Mouse (Mus musculus) forebrain, embryonic 10.5 days (tissue): ENCODE measurements at regions not wholly inside any gene's neighbourhood (a gene's known extent, or its start where the extent isn't known, plus 50 kb on each side); places are given as distances from the start of the nearest gene placed in this dataset.
A peak's percentile ranks its signal among the peaks of the same experiment; 100 is the strongest.

Experiments used
- DNase-seq: peaks from one replicate; pipeline ENCODE4 v3.0.0-alpha.2; 2017; ENCODE audit warnings: low spot score; ENCODE audit errors: extremely low spot score
- H3K27ac ChIP-seq: fragments of 300-500 bp; sonication (generic); 2 replicates; pipeline ENCODE4 v1.5.1; 2016; ENCODE audit warnings: mild to moderate bottlenecking
- H3K27me3 ChIP-seq: fragments of 300-500 bp; sonication (generic); 2 replicates; pipeline ENCODE4 v1.6.1; 2016; ENCODE audit warnings: mild to moderate bottlenecking; ENCODE audit not compliant: poor library complexity, severe bottlenecking
- H3K36me3 ChIP-seq: fragments of 300-500 bp; sonication (generic); replicated peaks from 2 replicates; pipeline ENCODE4 v1.6.1; 2016; ENCODE audit warnings: mild to moderate bottlenecking, moderate library complexity
- H3K4me1 ChIP-seq: fragments of 300-500 bp; sonication (generic); 2 replicates; pipeline ENCODE4 v1.6.1; 2016
- H3K4me3 ChIP-seq: fragments of 300-500 bp; sonication (generic); 2 replicates; pipeline ENCODE4 v1.5.1; 2016; ENCODE audit warnings: mild to moderate bottlenecking, moderate library complexity
- H3K9me3 ChIP-seq: fragments of 300-500 bp; sonication (generic); 2 replicates; pipeline ENCODE4 v1.6.1; 2016; ENCODE audit warnings: mild to moderate bottlenecking, moderate library complexity
- WGBS: fragments of 180-500 bp; shearing (Covaris S2); methylation state at CpG from one replicate; pipeline ENCODE4 v1.1.7; 2016; 5-methylcytosine and 5-hydroxymethylcytosine counted together

DNA sequence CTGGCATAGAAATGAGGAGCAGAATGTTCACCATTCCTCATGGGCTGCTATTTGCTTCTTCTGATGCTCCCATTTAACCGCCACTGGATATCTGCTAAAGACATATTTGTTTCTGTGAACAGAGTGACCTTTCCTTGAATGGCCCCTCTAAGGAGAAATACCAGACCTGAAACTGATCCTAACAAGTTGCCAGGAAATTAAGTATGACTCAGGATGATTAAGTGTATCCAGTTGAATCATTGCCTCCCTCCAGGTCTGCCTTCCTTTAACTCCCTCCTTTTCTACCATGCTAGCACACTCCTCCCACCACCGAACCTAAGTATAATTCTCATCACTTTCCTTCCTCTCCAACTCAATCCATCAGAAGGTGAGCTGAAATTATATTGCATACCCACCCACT lies 194.2 kb upstream of the Dph6 start:
- Histone ChIP-seq H3K9me3 (no peaks in the 10 kb centered on the region), H3K4me3 (no peak overlapping the region), H3K27ac (no peak overlapping the region), H3K36me3 (no peaks in the 10 kb centered on the region), H3K4me1 (peaks cover 4% of the 10 kb centered on the region; the same call in 1 of the 2 replicates), H3K27me3 (no peaks in the 10 kb centered on the region)
- 91% methylated on average over 2 of the region's 2 CpGs for WGBS
- DNase-seq = no peak

- no peaks in the 10 kb centered on the region for H3K36me3 ChIP-seq
- peak; percentile 77 for DNase-seq
- H3K27ac ChIP-seq = no peak overlapping the region
- H3K27me3 ChIP-seq = no peaks in the 10 kb centered on the region
- no peak overlapping the region for H3K4me3 ChIP-seq
- peaks cover 8% of the 10 kb centered on the region; the same call in 1 of the 2 replicates for H3K4me1 ChIP-seq
- no peaks in the 10 kb centered on the region for H3K9me3 ChIP-seq
- WGBS = 40% methylated on average over 13 of the region's 13 CpGs
Observed at GRCm38 (mm10) chr2:114853715-114854530, 199.2 kb upstream of the Dph6 start.

DNA sequence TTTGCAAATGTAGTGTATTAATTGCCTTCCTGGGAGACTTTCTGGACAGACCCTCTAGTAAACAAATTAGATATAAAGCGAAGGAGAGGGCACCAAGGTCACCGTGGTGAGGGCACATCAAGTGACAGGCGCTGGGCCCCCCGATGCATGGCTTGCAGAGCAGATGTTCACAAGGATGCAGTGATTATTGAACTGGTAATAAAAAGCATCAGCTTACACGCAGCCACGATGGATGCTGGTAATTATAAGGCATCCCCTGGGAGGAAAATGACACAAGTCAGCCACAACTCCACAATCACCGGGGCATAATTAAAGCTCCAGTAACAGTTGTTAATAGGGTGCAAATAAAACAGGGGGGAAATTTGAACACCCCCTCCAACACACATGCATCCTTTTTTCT lies 217.5 kb upstream of the Dph6 start:
- Histone ChIP-seq H3K27me3 (no peaks in the 10 kb centered on the region), H3K4me1 (peaks cover 17% of the 10 kb centered on the region), H3K9me3 (no peaks in the 10 kb centered on the region), H3K4me3 (no peak overlapping the region), H3K36me3 (no peaks in the 10 kb centered on the region), H3K27ac (no peak overlapping the region)
- no peak for DNase-seq
- WGBS = 57% methylated on average over 7 of the region's 7 CpGs

DNA sequence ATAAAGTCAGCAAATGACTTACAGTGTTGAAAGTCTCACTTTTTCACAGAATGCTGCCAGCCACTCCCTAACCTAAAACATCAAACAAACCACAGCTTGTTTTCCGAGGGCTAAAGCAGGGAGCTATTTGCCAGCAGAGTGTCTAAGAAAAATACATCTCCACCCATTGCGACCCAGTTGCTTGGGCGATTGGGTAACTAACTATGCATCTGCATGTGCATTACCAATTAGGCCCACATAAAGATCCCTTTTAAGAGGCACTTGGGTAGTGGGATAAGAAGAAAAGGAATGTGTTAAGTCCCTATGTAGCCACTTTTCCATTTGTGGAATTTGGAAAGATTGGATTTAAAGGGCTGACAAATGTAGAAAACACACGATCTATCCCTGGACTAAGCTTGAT lies 218.3 kb upstream of the Dph6 start:
- Histone ChIP-seq H3K36me3 (no peaks in the 10 kb centered on the region), H3K4me1 (peaks cover 17% of the 10 kb centered on the region), H3K4me3 (no peak overlapping the region), H3K27me3 (no peaks in the 10 kb centered on the region), H3K9me3 (no peaks in the 10 kb centered on the region), H3K27ac (no peak overlapping the region)
- WGBS = 69% methylated on average over 4 of the region's 4 CpGs
- no peak for DNase-seq

- no peak overlapping the region for H3K4me3 ChIP-seq
- no peak overlapping the region for H3K27ac ChIP-seq
- no peaks in the 10 kb centered on the region for H3K4me1 ChIP-seq
- no peaks in the 10 kb centered on the region for H3K9me3 ChIP-seq
- H3K36me3 ChIP-seq = no peaks in the 10 kb centered on the region
- DNase-seq = no peak
- no peaks in the 10 kb centered on the region for H3K27me3 ChIP-seq
- WGBS = 62% methylated on average over 2 of the region's 2 CpGs
Observed at GRCm38 (mm10) chr2:114879084-114879483, 224.3 kb upstream of the Dph6 start.

GRCm38 (mm10) chr2:114879784-114880183 lies 225.0 kb upstream of the Dph6 start:
- Histone ChIP-seq H3K4me3 (no peak overlapping the region), H3K27ac (no peak overlapping the region), H3K9me3 (no peaks in the 10 kb centered on the region), H3K4me1 (no peaks in the 10 kb centered on the region), H3K36me3 (no peaks in the 10 kb centered on the region), H3K27me3 (no peaks in the 10 kb centered on the region)
- DNase-seq = no peak
- 92% methylated on average over 2 of the region's 2 CpGs for WGBS

GRCm38 (mm10) chr2:114885734-114886260 lies 231.0 kb upstream of the Dph6 start:
- DNase-seq = no peak
- Histone ChIP-seq H3K27ac (no peak overlapping the region), H3K36me3 (no peaks in the 10 kb centered on the region), H3K9me3 (no peaks in the 10 kb centered on the region), H3K27me3 (no peaks in the 10 kb centered on the region), H3K4me3 (no peak overlapping the region), H3K4me1 (no peaks in the 10 kb centered on the region)
- 89% methylated on average over 2 of the region's 2 CpGs for WGBS

- no peaks in the 10 kb centered on the region for H3K27me3 ChIP-seq
- 89% methylated on average over 2 of the region's 2 CpGs for WGBS
- H3K27ac ChIP-seq = no peak overlapping the region
- H3K9me3 ChIP-seq = no peaks in the 10 kb centered on the region
- no peak overlapping the region for H3K4me3 ChIP-seq
- no peak for DNase-seq
- H3K36me3 ChIP-seq = no peaks in the 10 kb centered on the region
- no peaks in the 10 kb centered on the region for H3K4me1 ChIP-seq
Observed at GRCm38 (mm10) chr2:114898812-114899211, 244.0 kb upstream of the Dph6 start.

GRCm38 (mm10) chr2:114911845-114912500 lies 257.2 kb upstream of the Dph6 start:
- Histone ChIP-seq H3K4me3 (no peak overlapping the region), H3K4me1 (peaks cover 6% of the 10 kb centered on the region; the same call in 1 of the 2 replicates), H3K36me3 (no peaks in the 10 kb centered on the region), H3K9me3 (no peaks in the 10 kb centered on the region), H3K27ac (no peak overlapping the region), H3K27me3 (no peaks in the 10 kb centered on the region)
- DNase-seq = no peak
- WGBS = 76% methylated on average over 7 of the region's 7 CpGs

- Histone ChIP-seq H3K9me3 (no peaks in the 10 kb centered on the region), H3K4me3 (no peak overlapping the region), H3K27me3 (no peaks in the 10 kb centered on the region), H3K4me1 (peaks cover 14% of the 10 kb centered on the region), H3K27ac (no peak overlapping the region), H3K36me3 (no peaks in the 10 kb centered on the region)
- no peak for DNase-seq
- WGBS = 87% methylated on average over 6 of the region's 6 CpGs
Observed at GRCm38 (mm10) chr2:114915025-114915690, 260.4 kb upstream of the Dph6 start.

GRCm38 (mm10) chr2:114918420-114919332 lies 263.9 kb upstream of the Dph6 start:
- DNase-seq = no peak
- Histone ChIP-seq H3K27ac (no peak overlapping the region), H3K9me3 (no peaks in the 10 kb centered on the region), H3K4me1 (peaks cover 8% of the 10 kb centered on the region; the same call in 1 of the 2 replicates), H3K27me3 (no peaks in the 10 kb centered on the region), H3K36me3 (no peaks in the 10 kb centered on the region), H3K4me3 (no peak overlapping the region)
- 85% methylated on average over 16 of the region's 16 CpGs for WGBS

DNA sequence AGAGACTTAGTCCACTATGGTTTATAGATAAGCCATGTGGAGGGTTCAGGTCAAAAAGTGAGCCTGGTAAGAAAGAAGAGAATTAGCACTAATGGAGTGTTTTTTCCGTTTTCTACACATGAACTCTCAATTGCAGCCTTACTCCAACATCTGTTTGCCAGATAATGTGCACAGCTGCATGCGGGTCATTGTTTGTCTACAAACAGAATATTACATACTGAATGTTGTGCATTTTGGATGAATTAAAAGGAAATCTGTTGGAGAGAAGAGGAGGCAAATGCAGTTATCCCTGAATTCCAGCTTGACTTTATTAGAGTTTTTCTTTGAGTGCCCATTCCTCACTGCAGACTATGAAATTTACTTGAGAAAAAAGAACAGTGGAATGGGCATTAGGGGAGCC lies 269.1 kb upstream of the Dph6 start:
- H3K27me3 ChIP-seq = no peaks in the 10 kb centered on the region
- peaks cover 4% of the 10 kb centered on the region; the same call in 1 of the 2 replicates for H3K4me1 ChIP-seq
- H3K27ac ChIP-seq = no peak overlapping the region
- 81% methylated on average over 2 of the region's 2 CpGs for WGBS
- H3K36me3 ChIP-seq = no peaks in the 10 kb centered on the region
- no peak overlapping the region for H3K4me3 ChIP-seq
- DNase-seq = no peak
- H3K9me3 ChIP-seq = no peaks in the 10 kb centered on the region
